Mouse (Mus musculus): ENCODE measurements around the gene Gstm4. TPM values are rescaled to one million over a fixed set of nuclear protein-coding genes. Genes with fewer than 3 reads are reported as not detected.

Gene Gstm4
- polyA plus RNA-seq, 1 experiment from 2014 or later: 15.2 TPM

- H3K36me3 ChIP-seq (ENCODE audit: control insufficient read depth, insufficient read depth, low read length): peaks cover 24% of the 10 kb centered on the region
- H3K4me3 ChIP-seq (ENCODE audit: low read depth, low read length): no peak overlapping the region
- no peak overlapping the region for H3K9ac ChIP-seq (ENCODE audit: low read length)
- no peak overlapping the region for H3K4me2 ChIP-seq
- H3K9me3 ChIP-seq (ENCODE audit: control insufficient read depth, low read length): no peaks in the 10 kb centered on the region
- no peak for ATAC-seq (ENCODE audit: low FRiP score)
- 91% methylated on average over 9 of the region's 9 CpGs for WGBS
- H3K27ac ChIP-seq (ENCODE audit: low read depth, low read length): no peak overlapping the region
- peaks cover under 1% of the 10 kb centered on the region; the same call in 1 of the 2 replicates for H3K4me1 ChIP-seq (ENCODE audit: control insufficient read depth, insufficient read depth, low read length)
- H3K27me3 ChIP-seq (ENCODE audit: control insufficient read depth, insufficient read depth, low read length): no peaks in the 10 kb centered on the region
- DNase-seq (ENCODE audit: low spot score, missing footprints): peak; percentile 59
These were observed 32.1 kb upstream of the Gstm4 start for GRCm38 (mm10) chr3:108076836-108077235.

DNA sequence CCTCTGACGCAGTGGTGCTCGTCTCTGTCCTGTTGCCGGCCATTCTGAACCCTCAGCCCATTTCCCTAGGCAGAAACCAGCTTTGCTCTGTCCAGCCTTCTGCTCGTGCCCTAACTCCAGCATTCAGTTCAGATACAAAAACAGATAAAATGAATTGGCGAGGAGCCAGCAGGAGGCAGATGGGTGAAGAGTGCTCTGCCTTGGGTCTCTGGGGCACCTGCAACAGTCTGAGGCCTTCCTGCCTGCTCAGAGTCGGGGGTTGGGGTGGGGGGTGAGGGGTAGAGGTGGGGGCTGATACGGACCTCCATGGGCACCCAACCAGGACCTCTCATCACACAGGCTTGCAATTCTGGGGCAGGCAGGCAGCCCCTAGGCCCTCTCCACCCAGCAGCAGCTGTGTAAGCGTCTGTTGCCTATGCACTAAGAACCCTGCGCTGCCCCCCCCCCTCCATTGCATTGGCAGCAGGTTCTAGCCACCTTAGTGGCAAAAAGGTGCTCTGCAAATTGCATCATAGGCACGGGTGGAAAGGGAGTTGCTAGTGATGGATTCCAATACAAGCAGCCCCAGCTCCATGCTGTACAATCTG is 28.4 kb upstream of the Gstm4 start:
- no peaks in the 10 kb centered on the region for H3K27me3 ChIP-seq (ENCODE audit: control insufficient read depth, insufficient read depth, low read length)
- WGBS: 84% methylated on average over 10 of the region's 10 CpGs
- H3K9ac ChIP-seq (ENCODE audit: low read length): no peak overlapping the region
- H3K9me3 ChIP-seq (ENCODE audit: control insufficient read depth, low read length): no peaks in the 10 kb centered on the region
- H3K36me3 ChIP-seq (ENCODE audit: control insufficient read depth, insufficient read depth, low read length): peaks cover 21% of the 10 kb centered on the region; the same call in 1 of the 2 replicates
- H3K4me1 ChIP-seq (ENCODE audit: control insufficient read depth, insufficient read depth, low read length): no peaks in the 10 kb centered on the region
- no peak overlapping the region for H3K4me3 ChIP-seq (ENCODE audit: low read depth, low read length)
- DNase-seq (ENCODE audit: low spot score, missing footprints) (no peak), ATAC-seq (ENCODE audit: low FRiP score) (no peak)
- H3K4me2 ChIP-seq: no peak overlapping the region
- no peak overlapping the region for H3K27ac ChIP-seq (ENCODE audit: low read depth, low read length)

DNA sequence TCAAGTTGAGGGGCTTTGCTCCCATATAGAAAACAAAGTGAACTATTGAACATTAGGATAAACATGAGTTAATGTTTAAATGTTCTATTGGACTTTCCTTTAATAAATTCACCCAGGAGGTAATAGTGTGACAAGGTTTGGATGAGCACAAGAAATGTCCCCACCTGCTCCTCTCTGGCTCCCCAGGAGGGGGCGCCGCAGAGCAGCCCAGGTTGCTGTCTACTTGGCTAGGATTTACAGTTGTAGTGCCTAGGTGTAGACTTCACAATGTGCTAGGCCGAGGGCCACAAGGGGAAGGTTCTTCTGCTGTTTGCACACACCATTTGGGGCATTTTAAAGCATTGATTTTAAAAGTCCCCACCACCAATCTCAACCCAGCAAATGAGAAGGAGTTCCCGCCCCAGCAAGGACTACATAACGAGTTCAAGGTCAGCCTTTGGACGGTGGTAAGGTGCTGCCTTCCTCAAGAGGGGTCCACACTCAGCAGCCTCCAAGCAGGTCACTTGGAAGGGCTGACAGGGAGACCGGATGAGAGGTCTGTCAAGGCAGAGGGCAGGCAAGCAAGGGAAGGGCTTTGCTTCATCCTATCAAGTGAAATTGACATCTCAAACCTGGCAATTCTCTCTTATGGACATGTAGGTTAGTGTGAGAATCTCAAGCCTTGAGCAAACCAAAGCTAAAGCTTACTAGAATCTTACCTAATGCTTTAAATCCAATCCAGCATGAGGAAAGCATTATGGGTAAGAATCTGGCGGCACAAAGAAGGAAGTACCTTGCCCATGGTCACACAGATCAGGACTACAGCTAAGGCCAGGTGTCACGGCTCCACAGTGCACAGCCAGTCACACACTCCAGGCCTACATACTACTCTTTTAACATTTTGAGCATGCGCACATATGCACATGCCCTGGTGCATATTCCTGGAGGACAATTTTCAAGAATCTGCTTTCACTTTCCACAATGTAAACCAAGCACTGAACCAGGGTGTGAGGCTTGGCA is 25.9 kb upstream of the Gstm4 start:
- Histone ChIP-seq H3K27me3 (ENCODE audit: control insufficient read depth, insufficient read depth, low read length) (no peaks in the 10 kb centered on the region), H3K9ac (ENCODE audit: low read length) (no peak overlapping the region), H3K4me2 (no peak overlapping the region), H3K36me3 (ENCODE audit: control insufficient read depth, insufficient read depth, low read length) (peaks cover 8% of the 10 kb centered on the region; the same call in 1 of the 2 replicates), H3K27ac (ENCODE audit: low read depth, low read length) (no peak overlapping the region), H3K9me3 (ENCODE audit: control insufficient read depth, low read length) (no peaks in the 10 kb centered on the region), H3K4me1 (ENCODE audit: control insufficient read depth, insufficient read depth, low read length) (no peaks in the 10 kb centered on the region), H3K4me3 (ENCODE audit: low read depth, low read length) (no peak overlapping the region)
- ATAC-seq (ENCODE audit: low FRiP score) (no peak), DNase-seq (ENCODE audit: low spot score, missing footprints) (peak; percentile 97)
- WGBS: 70% methylated on average over 10 of the region's 10 CpGs

DNA sequence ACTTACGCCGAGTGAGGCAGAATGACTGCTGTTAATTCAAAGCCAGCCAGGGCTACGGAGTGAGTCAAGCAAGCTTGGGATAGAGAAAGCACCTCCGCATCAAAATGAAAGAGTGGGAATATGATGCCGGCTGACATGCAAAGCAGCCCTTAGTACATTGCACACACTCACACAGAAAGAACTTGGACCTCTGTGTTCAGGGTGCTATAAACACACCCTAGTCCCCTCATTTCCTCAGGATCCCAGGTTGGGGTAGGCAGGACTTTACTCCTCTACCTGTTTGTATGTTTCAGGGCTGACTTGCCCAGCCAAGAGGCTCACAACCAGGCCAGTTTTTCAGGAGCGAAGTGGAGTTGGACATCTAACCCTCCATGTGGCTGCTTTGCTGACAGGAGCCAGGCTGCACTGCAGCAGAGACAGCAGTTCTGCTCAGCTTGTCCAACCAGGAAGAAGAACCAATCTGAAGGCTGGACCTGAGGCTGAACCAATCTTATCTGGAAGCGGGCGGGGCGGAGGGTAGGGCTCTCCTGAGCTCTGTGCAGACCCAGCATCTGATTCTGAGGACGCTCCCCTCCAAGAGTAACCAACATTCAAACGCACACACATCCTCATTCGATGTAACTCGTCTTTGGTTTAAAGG is 24.7 kb upstream of the Gstm4 start:
- H3K9me3 ChIP-seq (ENCODE audit: control insufficient read depth, low read length): no peaks in the 10 kb centered on the region
- no peaks in the 10 kb centered on the region for H3K36me3 ChIP-seq (ENCODE audit: control insufficient read depth, insufficient read depth, low read length)
- H3K27me3 ChIP-seq (ENCODE audit: control insufficient read depth, insufficient read depth, low read length): no peaks in the 10 kb centered on the region
- DNase-seq (ENCODE audit: low spot score, missing footprints): no peak
- H3K4me3 ChIP-seq (ENCODE audit: low read depth, low read length): no peak overlapping the region
- 79% methylated on average over 13 of the region's 13 CpGs for WGBS
- no peak for ATAC-seq (ENCODE audit: low FRiP score)
- no peak overlapping the region for H3K9ac ChIP-seq (ENCODE audit: low read length)
- no peak overlapping the region for H3K27ac ChIP-seq (ENCODE audit: low read depth, low read length)
- no peak overlapping the region for H3K4me2 ChIP-seq
- H3K4me1 ChIP-seq (ENCODE audit: control insufficient read depth, insufficient read depth, low read length): no peaks in the 10 kb centered on the region

DNA sequence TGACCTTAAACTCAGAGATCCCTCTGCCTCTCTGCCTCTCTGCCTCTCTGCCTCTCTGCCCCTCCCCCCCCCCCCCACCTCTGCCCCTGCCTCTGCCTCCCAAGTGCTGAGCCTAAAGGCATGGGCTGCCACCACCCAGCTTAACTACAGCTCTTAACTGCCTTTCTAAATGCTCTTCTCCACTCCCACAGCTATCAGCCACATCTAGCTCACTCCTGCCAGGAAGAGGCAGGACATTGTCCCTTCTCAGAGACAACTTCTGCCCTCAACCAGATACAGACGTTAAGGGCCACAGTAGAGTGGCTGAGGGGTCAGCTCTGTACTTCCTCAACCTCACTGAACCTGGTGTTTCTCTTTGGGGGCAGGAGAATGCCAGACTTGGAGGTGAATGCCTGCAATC is 24.1 kb upstream of the Gstm4 start:
- 52% methylated on average over 1 of the region's 1 CpGs for WGBS
- no peak for ATAC-seq (ENCODE audit: low FRiP score)
- Histone ChIP-seq H3K4me2 (no peak overlapping the region), H3K27ac (ENCODE audit: low read depth, low read length) (no peak overlapping the region), H3K36me3 (ENCODE audit: control insufficient read depth, insufficient read depth, low read length) (no peaks in the 10 kb centered on the region), H3K4me1 (ENCODE audit: control insufficient read depth, insufficient read depth, low read length) (no peaks in the 10 kb centered on the region), H3K4me3 (ENCODE audit: low read depth, low read length) (no peak overlapping the region), H3K9me3 (ENCODE audit: control insufficient read depth, low read length) (no peaks in the 10 kb centered on the region), H3K27me3 (ENCODE audit: control insufficient read depth, insufficient read depth, low read length) (no peaks in the 10 kb centered on the region), H3K9ac (ENCODE audit: low read length) (no peak overlapping the region)
- DNase-seq (ENCODE audit: low spot score, missing footprints): no peak

DNA sequence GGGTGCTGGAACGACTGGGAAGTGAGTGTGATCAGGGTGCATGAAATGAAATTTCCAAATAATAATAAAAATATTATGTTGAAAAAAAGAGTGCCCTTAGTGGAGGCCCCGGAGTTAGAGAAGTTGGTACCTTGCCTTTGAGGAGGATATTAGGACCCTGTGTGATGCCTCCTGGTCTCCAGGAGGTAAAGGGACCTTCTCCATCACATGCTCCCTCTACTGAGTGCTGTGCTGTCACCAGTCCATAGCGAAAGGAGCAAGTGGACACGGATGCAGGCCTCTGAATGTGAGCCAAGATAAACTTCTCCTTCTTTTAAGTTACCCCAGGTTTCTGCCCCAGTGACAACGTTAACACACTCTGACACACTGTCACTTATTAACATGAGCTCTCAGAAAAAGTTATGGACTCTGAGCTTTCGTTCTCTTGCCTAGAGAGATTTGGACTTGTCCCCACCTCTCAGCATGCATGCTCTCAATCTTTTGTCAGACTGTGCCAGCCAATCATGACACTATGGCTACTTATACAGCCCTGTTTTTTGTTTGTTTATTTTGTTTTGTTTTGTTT is 22.8 kb upstream of the Gstm4 start:
- Histone ChIP-seq H3K9ac (ENCODE audit: low read length) (no peak overlapping the region), H3K36me3 (ENCODE audit: control insufficient read depth, insufficient read depth, low read length) (no peaks in the 10 kb centered on the region), H3K27ac (ENCODE audit: low read depth, low read length) (no peak overlapping the region), H3K4me2 (no peak overlapping the region), H3K27me3 (ENCODE audit: control insufficient read depth, insufficient read depth, low read length) (no peaks in the 10 kb centered on the region), H3K9me3 (ENCODE audit: control insufficient read depth, low read length) (no peaks in the 10 kb centered on the region), H3K4me1 (ENCODE audit: control insufficient read depth, insufficient read depth, low read length) (no peaks in the 10 kb centered on the region), H3K4me3 (ENCODE audit: low read depth, low read length) (no peak overlapping the region)
- no peak for DNase-seq (ENCODE audit: low spot score, missing footprints)
- ATAC-seq (ENCODE audit: low FRiP score): no peak
- WGBS: 72% methylated on average over 6 of the region's 6 CpGs

DNA sequence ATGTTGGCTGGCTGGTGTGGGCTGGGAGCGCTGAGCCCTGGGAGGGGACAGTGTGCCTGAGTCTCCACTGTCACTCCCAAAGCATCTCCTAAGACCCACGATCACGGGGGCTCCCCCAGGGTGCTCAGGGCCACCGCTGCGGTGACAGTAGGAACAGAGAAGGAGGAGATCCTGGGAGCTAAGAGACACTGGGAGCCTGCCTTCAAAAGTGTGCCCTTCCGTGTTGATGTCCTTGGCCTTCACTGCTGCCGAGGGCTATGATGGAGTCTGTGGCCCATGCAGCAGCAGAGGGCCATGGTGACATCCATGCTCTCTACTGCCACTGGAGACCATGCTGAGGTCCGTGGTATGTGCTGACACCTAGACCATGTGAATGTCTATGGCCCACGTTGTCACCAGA is 20.9 kb upstream of the Gstm4 start:
- H3K9ac ChIP-seq (ENCODE audit: low read length): no peak overlapping the region
- 82% methylated on average over 9 of the region's 9 CpGs for WGBS
- DNase-seq (ENCODE audit: low spot score, missing footprints) (no peak), ATAC-seq (ENCODE audit: low FRiP score) (no peak)
- no peak overlapping the region for H3K27ac ChIP-seq (ENCODE audit: low read depth, low read length)
- no peak overlapping the region for H3K4me2 ChIP-seq
- no peaks in the 10 kb centered on the region for H3K4me1 ChIP-seq (ENCODE audit: control insufficient read depth, insufficient read depth, low read length)
- H3K36me3 ChIP-seq (ENCODE audit: control insufficient read depth, insufficient read depth, low read length): no peaks in the 10 kb centered on the region
- no peaks in the 10 kb centered on the region for H3K27me3 ChIP-seq (ENCODE audit: control insufficient read depth, insufficient read depth, low read length)
- no peak overlapping the region for H3K4me3 ChIP-seq (ENCODE audit: low read depth, low read length)
- no peaks in the 10 kb centered on the region for H3K9me3 ChIP-seq (ENCODE audit: control insufficient read depth, low read length)

DNA sequence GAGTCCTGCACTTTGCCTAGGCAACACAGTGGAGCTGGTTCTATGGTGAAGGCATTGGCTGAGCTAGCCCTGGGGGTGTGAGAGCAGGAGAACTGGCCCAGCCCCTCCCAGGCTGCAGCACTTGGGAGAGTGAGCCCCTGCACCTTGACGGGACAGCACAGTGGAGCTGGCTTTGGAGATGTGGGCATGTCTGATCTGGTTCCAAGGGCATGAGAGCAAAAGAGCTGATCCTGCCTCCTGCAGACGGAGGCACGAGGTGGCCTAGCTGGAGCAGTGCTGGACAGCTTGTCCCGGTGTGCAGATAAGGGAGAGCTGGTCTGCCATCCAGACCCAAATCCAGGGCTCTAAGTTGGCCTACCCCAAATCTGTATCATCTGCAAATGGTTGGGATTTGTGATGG is 20.0 kb upstream of the Gstm4 start:
- ATAC-seq (ENCODE audit: low FRiP score) (no peak), DNase-seq (ENCODE audit: low spot score, missing footprints) (no peak)
- no peaks in the 10 kb centered on the region for H3K9me3 ChIP-seq (ENCODE audit: control insufficient read depth, low read length)
- H3K4me2 ChIP-seq: no peak overlapping the region
- 76% methylated on average over 4 of the region's 4 CpGs for WGBS
- no peaks in the 10 kb centered on the region for H3K4me1 ChIP-seq (ENCODE audit: control insufficient read depth, insufficient read depth, low read length)
- no peak overlapping the region for H3K9ac ChIP-seq (ENCODE audit: low read length)
- no peaks in the 10 kb centered on the region for H3K36me3 ChIP-seq (ENCODE audit: control insufficient read depth, insufficient read depth, low read length)
- no peaks in the 10 kb centered on the region for H3K27me3 ChIP-seq (ENCODE audit: control insufficient read depth, insufficient read depth, low read length)
- no peak overlapping the region for H3K27ac ChIP-seq (ENCODE audit: low read depth, low read length)
- no peak overlapping the region for H3K4me3 ChIP-seq (ENCODE audit: low read depth, low read length)

All from midbrain, embryonic 11.5 days (tissue).